Mouse (Mus musculus) liver, adult (tissue): ENCODE measurements around the gene Lin54.

Experiments
- GATA4 ChIP-seq: IDR thresholded peaks from 2 replicates; pipeline ENCODE4 v1.6.1; 2014; ENCODE audit warnings: mild to moderate bottlenecking, low read length; ENCODE audit not compliant: insufficient replicate concordance

Gene Lin54

GRCm38 (mm10) chr5:100499831-100500304 lies 571 bp downstream of the Lin54 start:
- no peak for TF ChIP-seq GATA4

- no peak for TF ChIP-seq GATA4
Measured at GRCm38 (mm10) chr5:100499243-100499642, 1.2 kb downstream of the Lin54 start.

- TF ChIP-seq GATA4: no peak
Measured at GRCm38 (mm10) chr5:100498436-100499180, 1.8 kb downstream of the Lin54 start.

- no peak for TF ChIP-seq GATA4
Measured at GRCm38 (mm10) chr5:100491704-100492103, 8.7 kb downstream of the Lin54 start.

- TF ChIP-seq GATA4: no peak
Measured at GRCm38 (mm10) chr5:100489340-100489739, 11.1 kb downstream of the Lin54 start.

- no peak for TF ChIP-seq GATA4
Measured at GRCm38 (mm10) chr5:100488231-100488630, 12.2 kb downstream of the Lin54 start.

GRCm38 (mm10) chr5:100487120-100487519 lies 13.3 kb downstream of the Lin54 start:
- no peak for TF ChIP-seq GATA4

- TF ChIP-seq GATA4: no peak
Measured at GRCm38 (mm10) chr5:100483569-100483968, 16.9 kb downstream of the Lin54 start.

GRCm38 (mm10) chr5:100477604-100478003 lies 22.8 kb downstream of the Lin54 start:
- TF ChIP-seq GATA4: no peak

GRCm38 (mm10) chr5:100476328-100476727 lies 24.1 kb downstream of the Lin54 start:
- no peak for TF ChIP-seq GATA4

- no peak for TF ChIP-seq GATA4
Measured at GRCm38 (mm10) chr5:100467336-100467735, 33.1 kb downstream of the Lin54 start.

GRCm38 (mm10) chr5:100466624-100467023 lies 33.8 kb downstream of the Lin54 start:
- TF ChIP-seq GATA4: no peak

GRCm38 (mm10) chr5:100462374-100462773 lies 38.1 kb downstream of the Lin54 start:
- TF ChIP-seq GATA4: no peak

GRCm38 (mm10) chr5:100461526-100461925 lies 38.9 kb downstream of the Lin54 start:
- TF ChIP-seq GATA4: no peak

- TF ChIP-seq GATA4: no peak
Measured at GRCm38 (mm10) chr5:100459468-100459867, 41.0 kb downstream of the Lin54 start.

GRCm38 (mm10) chr5:100451871-100452270 lies 48.6 kb downstream of the Lin54 start:
- TF ChIP-seq GATA4: no peak

- TF ChIP-seq GATA4: no peak
Measured at GRCm38 (mm10) chr5:100438796-100439195, 61.6 kb downstream of the Lin54 start.
